Mouse (Mus musculus): ENCODE measurements around the gene Baz2b.

Gene Baz2b

DNA sequence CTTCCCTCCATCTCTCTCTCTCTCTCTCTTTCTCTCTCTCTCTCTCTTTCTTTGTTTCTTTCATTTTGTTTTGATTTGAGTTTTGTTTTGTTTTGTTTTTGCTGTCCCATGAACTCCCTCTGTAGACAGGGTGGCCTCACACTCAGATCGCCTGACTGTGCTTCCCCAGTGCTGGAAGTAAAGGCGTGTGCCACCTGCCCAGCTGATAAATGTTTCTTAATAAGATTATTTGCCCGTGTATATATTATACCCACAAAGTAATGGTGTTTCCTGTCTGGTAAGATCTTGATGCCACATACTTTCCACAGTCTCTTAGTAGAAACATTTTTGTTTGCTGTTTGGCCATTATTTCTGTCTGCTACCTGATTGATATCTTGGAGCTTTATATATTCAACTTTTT is 198.1 kb downstream of the Baz2b start:
- DNase-seq (ENCODE audit: extremely low spot score, low spot score), result no peak

DNA sequence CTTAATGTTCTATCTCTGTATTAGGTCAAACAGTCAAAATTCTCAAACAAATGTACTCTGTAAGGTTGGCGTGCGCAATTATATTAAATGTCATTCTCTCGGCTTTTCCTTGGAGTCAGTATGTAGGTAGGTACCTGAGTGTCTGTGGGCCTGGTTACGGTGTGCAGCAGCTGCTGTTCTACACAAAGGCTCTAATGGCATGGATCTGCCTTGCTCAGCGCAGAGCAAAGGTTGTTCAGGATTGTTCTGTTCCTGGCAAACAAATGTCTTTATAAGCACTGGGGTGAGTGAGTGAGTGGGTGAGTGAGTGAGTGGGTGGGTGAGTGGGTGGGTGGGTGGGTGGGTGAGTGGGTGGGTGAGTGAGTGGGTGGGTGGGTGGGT is 206.0 kb downstream of the Baz2b start:
- DNase-seq (ENCODE audit: extremely low spot score, low spot score), result no peak

DNA sequence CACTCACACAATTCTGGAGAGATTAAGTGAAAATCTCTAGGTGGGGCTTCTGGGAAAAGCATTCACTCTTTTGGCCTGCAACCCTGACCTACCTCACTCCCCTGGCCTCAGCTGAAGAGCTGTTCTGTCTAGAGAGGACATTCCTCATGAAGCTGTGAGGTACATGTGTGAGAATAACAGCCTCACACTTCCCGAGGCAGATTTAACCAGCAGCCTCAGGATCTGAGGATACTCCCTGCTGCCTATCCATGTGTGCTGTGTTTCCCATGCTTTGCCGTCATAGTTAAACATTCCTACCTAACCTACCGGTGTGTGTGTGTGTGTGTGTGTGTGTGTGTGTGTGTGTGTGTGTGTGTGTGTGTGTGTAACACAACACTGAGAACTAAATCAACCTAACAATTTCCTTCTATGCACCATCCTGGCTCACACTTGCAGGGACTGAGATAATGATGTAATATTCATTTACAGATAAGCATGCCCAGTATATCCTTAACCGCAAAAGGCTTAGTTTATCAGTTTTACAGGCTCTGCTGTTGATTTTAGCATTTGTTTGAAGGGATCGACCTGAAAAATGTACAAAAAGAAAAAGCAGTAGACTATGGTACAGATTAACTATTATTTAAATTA is 206.5 kb downstream of the Baz2b start:
- no peak for DNase-seq (ENCODE audit: extremely low spot score, low spot score)

DNA sequence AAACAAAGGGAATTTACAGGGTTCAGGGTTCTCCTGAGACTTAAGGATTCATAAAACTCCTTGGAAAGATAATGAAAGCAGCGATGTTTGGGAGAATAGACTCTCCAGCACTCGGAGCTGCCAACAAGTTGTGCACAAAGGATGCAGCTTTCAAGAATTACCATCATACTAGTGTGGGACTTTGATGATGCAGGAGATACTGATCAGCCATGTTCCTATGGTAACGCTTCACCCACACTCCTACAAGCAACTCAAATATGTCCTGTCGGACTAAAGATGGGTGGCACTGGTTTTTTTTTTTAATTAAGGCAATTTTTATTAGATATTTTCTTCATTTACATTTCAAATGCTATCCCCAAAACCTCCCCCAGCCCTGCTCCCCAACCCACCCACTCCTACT is 209.4 kb downstream of the Baz2b start:
- DNase-seq (ENCODE audit: extremely low spot score, low spot score), result no peak

DNA sequence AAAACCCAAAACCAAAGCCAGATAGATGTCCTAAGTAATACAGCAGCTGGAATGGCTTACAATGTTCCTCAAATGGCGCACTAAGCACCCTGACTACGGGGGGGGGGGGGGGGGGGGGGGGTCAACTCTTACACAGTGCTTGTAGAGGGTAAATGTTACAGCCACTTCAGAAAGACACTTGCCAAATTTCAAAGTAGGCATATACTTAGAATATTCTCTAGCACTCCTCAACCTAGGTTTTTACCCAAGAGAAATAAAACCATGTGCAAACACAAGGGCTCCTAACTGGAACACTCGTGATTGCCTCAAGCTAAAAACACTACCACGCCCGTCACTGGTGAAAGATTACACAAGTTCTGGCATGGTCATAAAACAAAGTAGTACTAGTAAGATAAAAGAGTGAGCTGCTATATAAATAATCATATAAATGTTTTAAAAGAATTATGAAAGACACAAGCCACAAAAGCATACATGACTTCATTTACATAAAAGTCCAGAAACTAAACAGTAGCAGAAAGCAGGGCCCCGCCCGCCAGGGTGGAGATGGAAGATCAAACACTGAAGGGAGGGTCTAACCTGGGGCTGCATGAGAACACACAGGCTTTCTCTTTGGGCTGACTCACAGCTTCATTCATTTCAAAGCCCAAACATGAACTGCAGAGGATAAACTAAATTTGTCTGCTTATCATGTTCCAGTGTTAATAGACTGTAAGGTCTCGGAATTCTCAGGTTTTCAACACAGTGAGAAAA is 212.0 kb downstream of the Baz2b start:
- no peak for DNase-seq (ENCODE audit: extremely low spot score, low spot score)

DNA sequence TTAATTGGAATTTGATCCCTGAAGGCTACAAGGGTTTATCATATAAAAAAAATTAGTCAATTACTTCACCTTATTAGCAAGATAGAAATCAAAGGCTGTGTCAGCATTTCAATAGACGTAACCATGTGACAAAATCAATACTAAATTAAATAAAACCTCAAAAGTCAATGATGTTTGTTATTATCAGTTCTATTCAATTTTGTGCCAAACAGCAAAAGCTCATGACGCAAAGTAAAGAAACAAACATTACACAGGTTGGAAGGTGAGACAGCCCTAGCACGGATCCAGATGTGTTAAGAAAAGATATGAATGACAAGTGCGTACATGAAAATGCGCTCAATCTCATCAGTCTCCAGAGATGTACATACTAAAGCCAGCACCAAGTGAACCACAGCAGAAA is 212.7 kb downstream of the Baz2b start:
- no peak for DNase-seq (ENCODE audit: extremely low spot score, low spot score)

DNA sequence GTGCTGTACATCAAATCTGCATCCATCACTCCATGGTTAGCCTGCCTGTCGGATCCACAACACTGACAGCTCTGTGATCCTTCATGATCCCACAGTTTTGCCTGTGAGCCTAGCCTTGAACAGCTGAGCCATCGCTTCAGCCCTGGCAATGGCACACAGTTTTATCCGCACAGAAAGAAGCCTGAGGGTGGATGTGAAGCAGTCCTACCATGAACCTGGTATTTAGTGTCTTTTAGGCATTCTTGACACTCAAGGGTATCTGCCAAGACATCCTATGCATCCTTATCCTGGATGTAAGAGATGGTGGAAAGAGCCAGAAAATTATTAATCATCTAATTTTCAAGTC is 216.5 kb downstream of the Baz2b start:
- no peak for DNase-seq (ENCODE audit: extremely low spot score, low spot score)

DNA sequence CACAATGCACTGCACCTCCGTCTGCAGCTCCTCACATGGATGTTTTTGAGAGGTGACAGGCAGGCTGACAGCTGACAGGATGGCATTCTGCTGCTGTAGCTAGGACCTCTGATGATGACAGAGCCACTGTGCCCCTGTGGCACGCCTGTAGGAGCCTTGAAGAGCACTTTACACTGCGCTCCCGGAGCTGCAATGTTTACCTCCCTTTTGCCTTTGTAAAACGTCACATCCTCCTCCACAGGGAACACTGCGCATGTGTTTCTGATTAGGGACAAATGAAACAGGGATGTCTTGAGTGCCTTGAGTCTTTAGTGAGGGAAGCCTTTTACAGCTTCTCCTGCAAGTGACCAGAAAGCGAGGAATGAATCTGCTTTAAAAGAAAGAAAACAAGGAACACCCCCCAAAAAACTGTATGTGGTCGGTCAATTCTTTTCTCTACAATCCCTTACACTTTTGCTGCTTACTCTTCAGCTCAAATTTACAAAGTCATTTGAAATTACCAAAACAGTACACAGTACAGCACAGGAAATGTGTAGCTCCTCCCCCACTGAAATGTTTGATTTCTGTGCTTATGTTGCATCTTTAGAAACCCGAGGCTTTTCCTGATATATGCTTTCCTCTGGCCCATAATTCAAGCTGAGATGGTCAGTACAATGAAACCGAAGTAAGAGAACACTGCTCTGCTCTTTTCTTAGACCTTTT is 217.0 kb downstream of the Baz2b start:
- DNase-seq (ENCODE audit: extremely low spot score, low spot score), result peak; percentile 39

DNA sequence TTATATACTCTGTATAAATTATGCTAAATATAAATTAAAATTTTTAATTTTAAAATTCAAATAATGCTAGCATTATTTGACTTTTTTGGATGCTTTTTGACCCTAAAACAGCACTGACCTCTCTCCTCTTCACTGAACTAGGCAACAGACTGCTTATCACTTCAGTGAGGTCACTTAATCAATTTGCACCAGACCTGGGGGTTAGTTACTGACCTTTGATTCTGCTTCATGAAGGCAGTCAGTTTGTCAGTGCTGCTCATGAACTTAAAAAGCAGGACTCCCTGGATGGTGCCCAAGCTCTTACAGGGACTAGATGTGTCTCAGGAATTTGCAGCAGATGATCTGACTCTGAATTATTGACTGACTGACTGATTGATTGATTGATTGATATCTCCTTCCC is 217.9 kb downstream of the Baz2b start:
- DNase-seq (ENCODE audit: extremely low spot score, low spot score), result no peak

DNA sequence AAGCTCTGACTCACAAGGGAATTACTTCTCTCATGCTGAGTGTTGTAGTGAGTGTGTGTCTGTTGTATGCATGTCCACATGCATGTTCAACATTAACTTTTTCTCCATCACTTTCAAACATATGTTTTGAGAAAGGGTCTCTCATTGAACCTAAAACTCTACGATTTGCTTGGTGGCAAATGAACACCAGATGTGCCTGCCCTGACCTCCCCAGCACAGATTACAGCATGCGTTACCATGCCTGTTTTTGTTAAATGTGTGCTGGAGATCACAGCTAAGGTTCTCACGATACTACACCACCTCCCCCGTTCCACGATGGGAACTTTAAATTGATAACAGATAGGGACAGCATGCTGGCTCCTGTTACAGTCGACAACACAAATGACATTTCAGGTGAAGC is 222.1 kb downstream of the Baz2b start:
- peak; percentile 24 for DNase-seq (ENCODE audit: extremely low spot score, low spot score)

DNA sequence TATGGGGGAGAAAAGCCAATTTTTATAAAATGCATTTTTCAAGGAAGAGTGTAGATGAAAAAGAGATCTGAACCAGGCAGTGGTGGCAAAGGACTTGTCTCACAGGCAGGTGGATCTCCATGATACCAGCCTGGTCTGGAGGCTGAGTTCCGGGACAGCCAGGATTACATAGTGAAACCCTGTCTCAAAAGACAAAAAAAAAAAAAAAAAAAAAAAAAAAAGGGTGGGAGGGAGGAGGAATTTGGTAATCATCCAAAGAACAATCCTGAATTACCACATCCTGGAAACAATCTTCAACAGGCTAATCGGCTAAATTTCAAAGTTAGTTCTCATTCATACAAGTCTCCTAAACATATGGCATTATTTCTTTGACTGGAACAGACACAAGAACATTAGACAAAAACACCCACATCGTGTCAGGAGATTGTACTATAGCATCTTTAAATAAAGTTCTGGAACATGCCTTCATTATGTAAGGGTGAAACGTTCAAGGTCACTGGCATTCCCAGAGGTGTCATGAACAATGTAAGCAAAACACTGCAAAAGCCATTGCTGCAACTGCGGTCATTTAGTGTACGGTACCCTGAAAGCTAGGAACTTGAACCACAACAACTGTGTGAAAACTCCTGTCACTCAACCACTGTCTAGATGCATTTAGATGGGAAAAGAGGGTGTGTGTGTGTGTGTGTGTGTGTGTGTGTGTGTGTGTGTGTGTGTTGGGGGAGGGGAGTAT is 230.0 kb downstream of the Baz2b start:
- no peak for DNase-seq (ENCODE audit: extremely low spot score, low spot score)

DNA sequence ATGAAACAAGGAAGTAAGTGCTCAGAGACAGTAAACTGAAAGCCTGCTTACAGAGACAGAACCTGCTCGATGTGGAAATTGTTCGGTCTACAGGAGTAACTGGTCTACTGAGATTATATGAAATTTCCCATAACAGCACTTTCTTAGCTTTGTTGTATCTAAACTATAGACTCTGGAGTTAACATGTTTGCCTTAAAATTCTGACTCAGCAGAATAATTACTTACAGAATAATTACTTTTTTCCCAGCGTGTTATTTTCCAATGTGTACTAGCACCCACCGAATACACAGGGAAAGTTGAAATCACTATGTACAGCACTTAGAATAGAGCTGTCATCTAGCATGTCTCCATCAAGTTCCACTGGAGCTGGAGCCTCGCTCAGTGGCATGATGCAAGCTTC is 233.0 kb downstream of the Baz2b start:
- no peak for DNase-seq (ENCODE audit: extremely low spot score, low spot score)

DNA sequence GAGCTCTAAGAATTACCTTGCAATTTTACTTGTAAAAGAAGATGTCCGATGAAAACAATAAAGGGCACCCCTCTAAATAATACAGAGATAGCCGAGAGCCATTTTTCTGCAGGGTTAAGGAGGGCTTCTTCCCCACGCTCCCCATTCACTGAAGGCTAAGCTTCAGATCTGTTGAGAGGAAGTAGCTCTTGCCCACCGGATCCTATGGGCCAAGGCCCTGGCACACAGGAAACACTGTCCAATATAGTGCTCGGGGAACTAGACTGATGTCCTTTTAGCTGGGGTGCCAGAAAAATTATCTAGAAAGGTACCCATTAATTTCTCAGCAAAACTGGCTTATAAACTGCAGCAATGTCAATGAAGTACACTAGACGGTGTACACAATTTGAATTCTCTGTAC is 233.9 kb downstream of the Baz2b start:
- no peak for DNase-seq (ENCODE audit: extremely low spot score, low spot score)

DNA sequence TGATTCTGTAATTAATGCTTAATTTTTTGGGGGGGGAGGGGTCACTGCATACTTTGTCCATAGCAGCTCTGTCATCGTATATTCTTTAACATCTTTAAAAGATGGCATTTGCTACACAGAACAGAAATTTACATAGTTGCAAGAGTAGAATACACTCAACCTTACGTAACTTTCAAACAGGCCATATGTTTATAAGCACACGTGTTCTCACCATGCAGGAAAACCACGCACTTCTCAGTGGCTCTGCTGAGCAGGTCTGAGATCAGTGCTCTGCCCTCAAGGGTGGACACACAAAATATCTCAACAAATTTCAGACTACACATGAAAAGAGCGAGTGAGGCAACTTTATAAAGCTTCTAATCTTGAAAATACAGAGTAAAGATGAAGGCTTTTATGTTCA is 235.7 kb downstream of the Baz2b start:
- DNase-seq (ENCODE audit: extremely low spot score, low spot score), result no peak

DNA sequence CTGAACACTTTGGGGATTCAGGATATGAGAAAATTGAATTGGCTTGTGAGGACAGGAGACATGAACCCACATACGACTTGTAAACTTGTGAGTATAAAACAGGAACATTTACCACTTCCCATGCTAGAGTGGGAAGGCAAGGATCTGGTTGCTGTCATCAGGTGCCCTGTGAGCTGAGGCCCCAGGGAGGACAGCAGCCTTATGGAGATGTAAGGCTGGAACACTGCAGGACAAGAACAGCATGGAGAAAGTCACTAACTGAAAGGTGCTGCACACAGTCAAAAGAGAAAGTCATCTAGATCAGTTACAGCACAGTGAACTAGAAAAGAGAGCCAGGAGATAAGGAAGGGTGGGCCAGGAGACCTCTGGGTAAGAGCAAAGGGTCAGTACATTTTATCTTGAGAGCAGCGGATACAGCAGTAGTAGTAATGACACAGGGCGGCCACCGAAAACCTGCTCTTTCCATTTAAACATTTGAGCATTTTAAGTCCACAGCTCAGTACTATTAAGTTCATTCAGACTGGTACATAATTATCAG is 236.5 kb downstream of the Baz2b start:
- DNase-seq (ENCODE audit: extremely low spot score, low spot score), result no peak

DNA sequence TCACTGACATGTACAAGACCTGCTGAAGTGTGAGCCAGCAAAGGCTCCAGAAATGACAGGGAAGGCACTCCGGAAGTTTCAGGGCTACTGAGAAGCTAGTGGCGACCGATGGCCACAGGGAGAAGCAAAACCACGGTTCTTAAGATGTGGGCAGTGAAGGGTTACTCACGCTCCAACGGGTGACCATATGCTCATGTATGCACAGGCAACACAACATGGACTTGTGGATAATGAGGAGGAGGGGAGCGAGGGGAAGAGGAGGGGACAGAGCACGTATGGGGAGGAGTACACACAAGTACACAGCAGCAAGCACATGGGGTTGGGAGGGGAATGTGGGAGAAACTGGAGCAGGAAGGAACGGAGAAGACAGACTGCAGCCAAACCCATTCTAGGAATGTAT is 239.1 kb downstream of the Baz2b start:
- DNase-seq (ENCODE audit: extremely low spot score, low spot score), result no peak

DNA sequence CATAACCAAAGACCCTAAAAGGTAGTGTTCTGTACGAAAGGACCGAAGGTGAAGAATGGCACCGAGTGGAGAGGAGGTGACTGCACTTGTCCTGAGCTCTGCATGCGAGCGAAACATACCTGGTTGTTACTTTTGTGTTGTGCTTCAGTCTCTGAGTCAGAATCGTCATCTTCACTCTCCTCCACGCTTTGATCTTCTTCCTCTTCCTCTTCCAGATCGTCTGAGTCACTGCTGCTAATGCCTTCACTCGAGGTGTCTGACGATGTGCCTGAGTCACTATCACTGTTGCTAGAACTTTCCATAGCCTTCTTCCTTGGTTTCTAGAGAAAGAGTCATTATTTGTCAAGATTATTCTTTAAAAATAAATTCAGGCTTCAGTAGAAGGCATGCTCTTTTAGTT is 240.5 kb downstream of the Baz2b start:
- no peak for DNase-seq (ENCODE audit: extremely low spot score, low spot score)

DNA sequence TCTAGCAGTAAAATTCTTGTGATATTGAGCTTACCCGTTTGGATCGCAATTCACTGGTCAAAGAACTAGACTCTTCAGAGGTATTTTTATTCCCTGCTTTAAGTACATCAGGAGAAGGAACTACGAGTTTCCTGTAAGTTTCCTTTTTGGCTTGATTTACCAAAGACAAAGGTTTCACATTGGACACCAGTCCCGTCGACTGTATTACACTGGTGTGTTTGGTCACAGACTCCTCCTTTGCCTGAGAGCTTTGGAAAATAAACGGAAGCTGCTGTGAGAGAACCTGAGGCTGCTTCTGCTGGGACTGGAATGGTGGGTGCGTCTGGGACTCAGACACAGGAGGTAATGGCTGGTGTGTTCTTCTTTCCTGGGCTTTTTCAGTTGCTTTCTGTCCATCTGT is 241.0 kb downstream of the Baz2b start:
- DNase-seq (ENCODE audit: extremely low spot score, low spot score), result no peak

DNA sequence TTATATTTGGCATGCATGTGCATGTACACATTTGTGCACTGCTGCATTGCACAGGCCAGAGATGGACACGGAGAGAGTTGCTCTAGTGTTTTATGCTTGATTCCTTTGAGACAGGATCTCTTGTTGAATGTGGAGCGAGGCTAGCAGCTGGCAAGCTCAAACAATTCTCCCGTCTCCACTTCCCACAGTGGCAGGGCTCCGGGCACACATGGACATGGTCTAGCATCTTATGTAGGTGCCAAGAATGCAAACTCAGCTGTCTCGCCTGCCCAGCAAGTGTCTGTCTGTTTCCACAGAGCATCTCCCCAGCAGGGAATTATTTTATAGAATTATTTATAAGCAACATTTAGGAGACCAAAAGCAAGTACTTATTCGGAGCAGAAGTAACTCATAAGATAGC is 243.2 kb downstream of the Baz2b start:
- DNase-seq (ENCODE audit: extremely low spot score, low spot score), result no peak

DNA sequence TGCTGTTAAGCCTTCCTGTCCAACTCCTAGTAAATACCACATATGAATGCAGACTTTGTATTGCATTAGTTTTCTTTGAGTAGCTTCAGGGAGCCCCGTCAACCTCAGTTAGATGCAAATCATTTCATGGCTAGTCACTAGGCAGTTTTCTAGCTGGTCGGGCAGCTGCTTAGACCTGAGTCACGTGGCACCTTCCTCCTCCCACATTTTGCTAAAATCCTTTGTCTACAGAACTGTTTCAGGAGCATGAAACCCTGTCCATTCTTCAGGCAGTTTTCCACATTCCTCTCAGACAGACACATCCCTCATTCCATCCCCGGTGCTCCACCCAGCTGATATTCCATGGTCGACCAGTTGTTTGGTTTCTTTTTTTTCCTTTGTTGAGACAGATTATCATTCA is 246.6 kb downstream of the Baz2b start:
- no peak for DNase-seq (ENCODE audit: extremely low spot score, low spot score)

DNA sequence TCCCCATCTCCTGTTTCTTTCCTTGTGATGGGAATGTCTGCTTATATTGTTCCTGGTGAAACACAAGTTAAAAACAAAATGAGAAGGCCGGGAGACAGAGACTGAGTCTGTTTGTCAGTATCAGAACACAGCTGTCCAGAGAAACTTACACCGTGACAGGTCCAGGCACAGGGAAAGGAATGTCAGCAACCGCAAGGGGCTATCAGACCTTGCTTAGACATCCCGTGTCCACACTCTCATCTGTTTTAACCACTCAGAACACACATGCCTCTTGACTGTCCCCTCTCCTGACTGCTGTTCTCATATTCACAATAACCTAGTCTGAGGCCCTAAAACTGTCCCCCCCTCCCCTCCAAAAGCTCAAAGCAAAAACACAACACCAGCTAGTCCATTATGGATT is 247.1 kb downstream of the Baz2b start:
- DNase-seq (ENCODE audit: extremely low spot score, low spot score), result no peak

DNA sequence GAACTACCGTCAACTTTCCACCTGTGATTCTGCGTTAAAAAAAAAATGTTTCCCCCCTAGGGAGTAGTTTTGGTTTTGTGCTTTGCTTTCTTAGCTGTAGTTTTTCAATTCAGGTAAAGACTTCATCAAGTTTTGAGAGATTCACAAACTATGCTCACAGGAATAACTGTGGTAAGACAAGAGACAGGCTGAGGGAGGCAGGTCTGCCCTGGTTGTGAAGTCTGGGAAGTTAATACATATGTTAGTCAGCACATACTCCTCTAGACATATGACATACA is 249.2 kb downstream of the Baz2b start:
- no peak for DNase-seq (ENCODE audit: extremely low spot score, low spot score)

All from neural tube, embryonic 10.5 days (tissue).